Mouse (Mus musculus) lung, postnatal 25 days (tissue): ENCODE measurements around the gene Tmem251.

ENCODE experiments used
- DNase-seq: peaks from one replicate; pipeline ENCODE4 v3.0.0; 2022; ENCODE audit warnings: low spot score

Gene Tmem251

GRCm38 (mm10) chr12:102710851-102711375 is 32.6 kb upstream of the Tmem251 start:
- no peak for DNase-seq

- DNase-seq = no peak
These were observed 30.3 kb upstream of the Tmem251 start for GRCm38 (mm10) chr12:102713153-102713865.

DNA sequence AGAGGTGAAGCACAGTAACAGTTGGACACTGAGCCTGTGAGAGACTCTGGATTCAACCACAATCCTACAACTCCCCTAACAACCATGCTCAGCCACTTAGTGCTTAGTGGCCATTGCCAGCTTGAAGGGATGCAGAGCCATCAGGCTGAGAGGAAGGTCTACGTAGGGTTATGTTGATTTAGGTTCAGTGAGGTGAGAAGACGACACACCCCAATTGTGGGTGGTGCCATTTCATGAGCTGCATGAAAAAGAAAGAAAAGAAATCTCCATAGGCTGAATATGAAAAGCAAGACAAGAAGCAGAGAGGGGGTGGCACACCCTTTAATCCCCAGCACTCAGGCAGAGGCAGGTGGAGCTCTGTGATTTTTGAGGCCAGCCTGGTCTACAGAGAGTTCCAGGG is 29.4 kb upstream of the Tmem251 start:
- no peak for DNase-seq

- DNase-seq = no peak
These were observed 28.7 kb upstream of the Tmem251 start for GRCm38 (mm10) chr12:102714654-102715395.

- DNase-seq = no peak
These were observed 23.8 kb upstream of the Tmem251 start for GRCm38 (mm10) chr12:102719552-102720315.

DNA sequence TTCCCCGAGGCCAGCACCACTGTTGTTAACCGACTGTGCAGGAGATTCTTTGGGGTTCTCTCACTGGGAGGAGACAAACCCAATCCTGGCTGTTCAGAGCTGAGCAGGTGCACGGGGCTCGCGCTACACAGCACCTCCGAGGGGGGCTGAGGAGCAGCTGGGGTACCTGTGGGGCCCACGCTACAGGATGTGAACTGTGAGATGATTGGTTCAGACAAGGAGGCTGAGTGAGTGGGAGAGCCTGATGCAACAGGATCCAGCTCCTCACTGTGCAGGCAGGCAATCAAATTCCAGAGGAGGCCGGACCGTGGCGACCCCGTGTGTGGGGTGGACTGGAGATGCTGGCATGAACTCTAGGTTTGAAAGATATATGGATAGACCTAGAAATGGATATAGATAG is 21.1 kb upstream of the Tmem251 start:
- no peak for DNase-seq

DNA sequence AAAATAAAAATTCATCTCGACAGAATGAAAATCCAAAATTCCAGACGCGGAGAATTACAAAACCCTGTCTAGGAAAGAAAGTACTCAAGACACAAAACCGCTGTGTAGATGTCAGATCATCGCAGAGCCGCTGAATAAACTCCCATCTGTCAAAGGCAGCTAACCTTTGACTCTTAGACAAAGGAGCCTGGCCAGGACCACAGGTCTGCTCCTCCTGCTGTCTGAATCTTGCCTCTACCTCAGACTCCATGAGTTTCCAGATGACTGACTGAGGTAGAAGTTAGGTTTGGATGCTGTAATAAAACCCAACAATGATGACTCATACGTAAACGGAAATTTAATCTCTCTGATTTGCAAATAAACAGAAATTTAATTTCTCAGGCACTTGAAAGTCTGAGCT is 20.6 kb upstream of the Tmem251 start:
- DNase-seq = no peak

DNA sequence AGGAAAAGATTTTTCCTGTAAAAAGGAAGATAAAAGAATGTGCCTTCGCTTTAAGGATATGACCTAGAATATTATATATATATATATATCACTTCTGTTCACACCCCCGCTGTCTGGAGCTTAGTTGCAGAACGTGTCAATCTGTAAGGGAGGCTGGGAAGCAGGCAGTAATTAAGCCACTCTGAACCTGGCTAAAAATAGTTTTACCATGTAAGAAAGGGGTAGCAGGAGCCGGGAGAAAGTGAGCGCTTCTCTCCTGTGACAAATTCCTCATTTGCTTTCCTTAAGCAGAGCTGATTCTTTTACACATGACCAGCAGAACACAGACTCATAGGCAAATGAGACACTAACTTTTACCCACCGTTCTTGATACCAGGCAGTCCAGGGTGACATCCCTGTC is 19.7 kb upstream of the Tmem251 start:
- DNase-seq = no peak

DNA sequence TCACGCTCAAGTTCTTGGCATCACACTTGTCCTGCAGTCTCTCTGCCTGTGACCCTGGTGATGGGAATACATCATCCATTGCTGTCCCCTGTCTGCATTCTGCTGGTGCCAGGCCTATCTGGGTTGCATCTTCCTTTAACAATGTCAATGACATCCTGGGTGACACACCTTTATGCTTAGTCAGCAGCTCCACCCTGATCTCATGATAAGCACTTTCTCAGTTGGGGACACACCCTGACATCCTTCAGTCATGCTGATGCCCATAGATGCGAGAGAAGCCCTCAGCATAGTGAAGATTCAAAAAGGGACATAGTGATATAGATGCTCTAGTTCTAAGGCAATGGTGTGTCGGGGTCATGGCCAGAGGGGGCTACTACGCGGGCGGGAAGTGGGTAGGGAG is 18.4 kb upstream of the Tmem251 start:
- DNase-seq = no peak

DNA sequence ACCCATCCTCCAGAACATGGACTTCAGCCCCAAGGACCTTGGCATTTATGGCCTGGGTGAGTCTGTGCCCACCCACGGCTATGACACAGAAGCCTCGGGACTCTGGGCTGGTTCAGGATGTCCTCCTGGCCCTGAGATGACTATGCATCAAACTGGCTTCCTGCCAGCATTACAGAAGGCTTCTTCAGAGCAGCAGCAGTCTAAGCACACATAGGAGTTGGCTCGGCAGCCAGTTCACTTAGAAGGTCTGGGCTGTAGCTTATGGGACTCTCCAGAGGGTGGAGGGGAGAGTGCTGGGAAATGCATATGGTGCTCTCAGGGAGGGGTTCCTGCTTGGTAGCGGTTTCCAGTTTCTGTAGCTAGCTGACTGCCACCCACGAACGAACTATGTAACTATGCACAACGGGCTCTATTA is 17.8 kb upstream of the Tmem251 start:
- DNase-seq = no peak

DNA sequence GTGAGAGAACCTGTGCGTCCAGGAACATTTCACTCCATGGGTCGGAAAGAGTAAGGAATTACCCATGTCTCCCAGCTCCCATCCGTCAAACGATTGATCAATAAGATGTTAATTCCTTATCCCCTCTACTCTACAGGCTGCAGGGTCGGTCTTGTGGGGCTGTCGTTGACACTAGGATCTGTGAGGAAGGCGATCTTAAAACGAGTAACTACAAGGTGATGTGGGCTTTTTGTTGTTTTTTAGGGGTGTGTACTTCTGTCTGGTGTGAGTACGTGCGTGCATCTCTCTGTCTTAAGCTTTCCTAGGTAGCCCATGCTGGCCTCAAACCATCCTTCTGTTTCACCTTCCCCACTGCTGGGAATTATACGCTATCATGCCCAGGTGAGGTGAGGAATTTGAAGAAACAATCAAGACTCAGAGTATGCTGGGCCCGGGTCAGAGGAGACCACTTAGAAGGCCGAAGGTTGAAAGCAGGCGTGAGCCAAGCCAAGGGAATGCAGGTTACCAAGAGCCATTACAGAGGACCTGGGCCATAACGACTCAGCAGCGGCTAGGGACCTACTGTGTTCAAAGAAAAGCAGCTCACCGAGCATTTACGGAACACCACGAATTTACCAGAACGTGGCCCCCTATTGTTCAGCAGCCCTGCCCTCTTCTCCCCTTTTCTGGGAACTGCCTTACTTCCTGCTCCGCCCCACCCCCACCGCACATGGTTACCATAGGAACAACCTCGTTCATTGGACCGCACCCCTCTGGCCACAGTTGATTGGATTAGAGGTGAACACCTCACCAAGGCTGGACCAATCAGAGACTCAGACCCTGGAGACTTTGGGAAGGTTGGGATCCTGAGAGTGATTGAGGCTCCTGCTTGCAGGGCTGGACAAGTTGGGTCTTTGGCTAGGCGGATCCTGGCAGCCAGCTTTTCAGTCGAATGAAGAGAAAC is 13.4 kb upstream of the Tmem251 start:
- DNase-seq = peak; percentile 76

- no peak for DNase-seq
These were observed 12.6 kb upstream of the Tmem251 start for GRCm38 (mm10) chr12:102730798-102731619.

DNA sequence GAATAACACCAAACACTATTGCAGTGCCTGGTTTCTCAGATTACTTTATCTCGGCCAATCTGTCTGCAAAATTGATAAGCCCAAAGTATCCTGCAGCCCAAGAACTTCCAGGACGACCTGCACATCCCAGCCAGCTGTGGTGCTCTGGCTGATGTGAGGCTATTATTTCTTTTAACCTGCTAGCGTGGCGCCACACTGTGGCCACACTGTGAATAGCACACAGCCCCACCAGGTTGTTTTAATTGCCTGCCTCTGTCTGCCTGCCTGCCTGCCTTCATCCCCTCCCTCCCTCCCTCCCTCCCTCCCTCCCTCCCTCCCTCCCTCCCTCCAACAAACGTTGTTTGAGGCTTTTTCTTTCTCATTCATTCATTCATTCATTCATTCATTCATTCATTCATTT is 10.2 kb upstream of the Tmem251 start:
- DNase-seq = peak; percentile 49

DNA sequence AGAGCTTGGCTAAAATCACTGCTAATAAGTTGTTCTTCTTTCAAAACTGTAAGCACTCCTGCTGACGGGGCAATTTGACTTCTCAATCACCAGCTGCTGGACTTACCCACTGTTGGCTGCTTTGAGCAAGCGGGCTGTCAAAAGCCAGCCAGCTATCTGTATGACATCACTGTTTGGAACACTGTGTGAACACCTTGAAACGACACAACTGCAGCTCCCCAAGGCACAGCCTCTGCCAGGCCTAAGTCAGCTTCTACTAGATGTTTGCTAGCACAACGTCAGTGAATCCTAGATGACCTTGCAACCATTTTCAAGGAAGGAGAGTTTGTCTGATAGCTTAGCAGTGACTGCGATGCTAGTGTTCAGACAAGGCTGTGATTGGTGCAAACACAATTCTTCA is 4.5 kb upstream of the Tmem251 start:
- DNase-seq = no peak

GRCm38 (mm10) chr12:102740285-102740684 is 3.3 kb upstream of the Tmem251 start:
- peak; percentile 20 for DNase-seq

DNA sequence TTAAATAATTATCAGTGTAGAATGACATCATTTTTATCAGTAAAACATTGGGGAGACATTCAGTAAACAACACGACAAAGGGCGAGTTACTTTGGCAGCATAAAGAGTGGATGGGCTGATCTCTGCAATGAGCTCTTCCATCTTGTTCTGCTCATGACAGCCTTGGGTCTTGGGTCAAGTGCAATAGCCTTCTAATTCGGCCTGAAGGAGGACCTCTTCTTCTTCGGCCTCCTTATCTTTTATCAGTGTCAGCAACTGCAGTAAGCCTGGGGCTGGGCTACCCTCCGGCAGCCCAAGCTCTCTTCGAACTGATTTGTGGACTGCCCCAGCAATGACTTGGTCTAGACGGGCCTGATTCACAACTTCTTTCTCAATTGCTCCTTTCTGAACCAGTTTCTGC is 1.5 kb upstream of the Tmem251 start:
- DNase-seq = no peak

GRCm38 (mm10) chr12:102743036-102743588 is 450 bp upstream of the Tmem251 start:
- no peak for DNase-seq

DNA sequence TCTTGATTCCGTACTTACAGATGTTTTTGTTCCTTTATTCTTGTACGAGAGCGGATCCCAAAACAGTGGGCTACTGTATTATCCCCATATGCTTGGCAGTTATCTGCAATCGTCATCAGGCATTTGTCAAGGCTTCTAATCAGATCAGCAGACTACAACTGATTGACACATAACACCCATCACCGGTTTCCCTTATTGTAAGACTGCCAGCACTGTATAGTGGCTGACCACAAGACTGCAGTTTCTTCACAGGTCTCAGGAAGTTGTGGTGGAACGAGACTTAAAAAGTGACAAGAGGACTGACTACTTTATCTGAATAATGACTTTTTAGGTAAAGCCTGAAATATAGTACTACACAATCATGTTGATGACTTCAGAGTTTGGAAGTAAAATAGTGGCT is 1.3 kb downstream of the Tmem251 start:
- DNase-seq = peak; percentile 38

GRCm38 (mm10) chr12:102748256-102748655 is 4.7 kb downstream of the Tmem251 start:
- no peak for DNase-seq

GRCm38 (mm10) chr12:102756304-102756703 is 12.7 kb downstream of the Tmem251 start:
- DNase-seq = no peak
